Mouse (Mus musculus): ENCODE measurements around the gene Olfr819. TPM values are rescaled to one million over a fixed set of nuclear protein-coding genes. Genes with fewer than 3 reads are reported as not detected.
"Not testable (repeated sequence)": the region's sequence is repeated elsewhere in the genome, so short reads cannot be mapped to it uniquely, and the experiment has no call there.

Olfr819 gene
- polyA plus RNA-seq (2016; fragmentation: Nextera tagmentation; extraction: Ambion mirVana), result not detected in 2 replicates

DNA sequence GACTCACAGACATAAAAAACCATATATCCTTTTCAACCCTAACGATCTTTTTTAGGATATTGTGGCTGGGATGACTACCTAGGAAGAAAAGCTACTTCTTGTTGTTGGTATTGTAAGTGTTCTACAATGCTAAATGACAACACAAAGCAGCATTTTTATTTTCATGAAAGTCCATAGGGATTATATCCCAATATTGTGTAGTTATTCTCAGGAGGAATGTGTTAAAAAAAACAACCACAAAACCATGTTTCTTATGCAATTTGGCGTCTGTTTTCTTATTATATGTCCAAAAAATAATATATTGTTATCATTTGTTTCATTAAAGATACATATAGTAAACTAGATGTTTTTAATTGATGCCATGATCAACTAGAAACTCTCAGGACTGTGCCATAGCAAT, at the start of gene Olfr819:
Gene Olfr819, minus strand, starts transcription at position 101 of the 400 bp plus-strand sequence.
- H3K4me2 ChIP-seq; H3K9me3 ChIP-seq (replicated peaks); H3K27ac ChIP-seq; H3K4me1 ChIP-seq; ATAC-seq; H3K27me3 ChIP-seq (replicated peaks); H3K9ac ChIP-seq; H3K4me3 ChIP-seq; H3K36me3 ChIP-seq: not testable (repeated sequence)
- WGBS (ENCODE audit: insufficient replicate concordance), result 62% methylated on average over 2 of the region's 2 CpGs

DNA sequence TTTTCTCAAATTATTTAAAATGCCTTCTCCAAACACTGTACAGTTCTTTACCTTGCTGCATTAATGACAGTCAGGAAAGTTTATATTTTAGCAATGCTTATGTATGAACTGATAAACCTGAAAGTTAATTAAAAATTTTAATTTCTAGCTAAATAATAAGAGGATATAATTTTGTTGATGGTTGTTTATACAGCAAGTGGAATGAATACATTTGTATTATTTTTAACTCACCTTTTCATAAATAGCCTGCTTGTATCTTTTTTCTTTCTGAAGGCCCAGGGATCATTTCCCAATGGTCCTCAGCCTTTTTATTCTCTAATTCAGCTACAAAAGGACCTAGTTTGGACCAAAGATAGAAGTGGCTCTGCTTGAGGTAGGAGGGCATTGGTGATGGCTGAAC, 45.3 kb upstream of the Olfr819 start, which contains the start of gene Olfr820:
Gene Olfr820, plus strand, starts transcription at position 301 of the 400 bp plus-strand sequence.
- Histone ChIP-seq H3K36me3 (no peaks in the 10 kb centered on the region), H3K4me3 (no peak within 1 kb of the TSS), H3K9me3 (replicated peaks) (no peaks in the 10 kb centered on the region), H3K4me1 (no peaks in the 10 kb centered on the region), H3K27ac (no peak within 1 kb of the TSS), H3K4me2 (no peak within 1 kb of the TSS), H3K27me3 (replicated peaks) (no peaks in the 10 kb centered on the region), H3K9ac (no peak within 1 kb of the TSS)
- ATAC-seq, result no peak

DNA sequence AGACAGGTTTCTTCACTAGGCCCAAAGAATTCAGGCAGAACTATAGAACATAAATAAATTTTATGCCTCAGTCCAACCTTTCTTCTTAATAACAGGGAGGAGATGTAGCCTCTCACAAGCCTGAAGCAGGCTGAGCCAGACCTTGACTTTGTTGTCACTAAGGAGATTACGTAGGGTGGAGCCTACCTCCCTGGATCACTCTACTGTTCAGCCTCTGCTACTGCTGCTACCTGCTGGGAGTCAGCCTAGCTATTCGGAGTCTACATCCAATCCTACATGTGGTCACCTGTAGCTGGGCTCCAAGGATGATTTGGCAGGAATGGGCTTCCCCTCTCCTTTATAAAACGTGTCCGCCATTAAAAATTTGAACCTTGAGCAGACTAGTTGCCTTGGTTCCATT, 38.3 kb upstream of the Olfr819 start:
- not testable (repeated sequence) for ATAC-seq; H3K9ac ChIP-seq; H3K27me3 ChIP-seq (replicated peaks); H3K9me3 ChIP-seq (replicated peaks); H3K27ac ChIP-seq; H3K36me3 ChIP-seq; H3K4me1 ChIP-seq; H3K4me2 ChIP-seq; H3K4me3 ChIP-seq
- 72% methylated on average over 4 of the region's 4 CpGs for WGBS (ENCODE audit: insufficient replicate concordance)

DNA sequence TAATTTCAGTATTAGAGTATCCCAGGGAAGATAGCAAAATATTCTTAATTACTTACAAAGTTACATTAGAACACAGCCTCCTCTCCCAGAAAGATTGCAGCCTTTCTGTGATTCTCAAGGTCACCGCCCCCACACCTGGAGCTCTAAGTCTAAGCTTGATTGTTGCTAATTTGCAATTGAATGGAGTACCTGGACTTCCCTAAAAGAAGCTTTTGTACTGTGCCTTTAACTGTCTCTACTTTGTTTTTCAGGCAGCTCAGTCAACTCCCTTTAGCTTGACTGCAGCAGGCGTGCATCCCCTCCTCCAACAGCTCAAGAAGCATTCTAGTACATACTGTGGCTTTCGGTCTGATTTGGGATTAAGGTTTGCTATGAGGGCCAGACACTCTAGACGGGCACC, 37.0 kb upstream of the Olfr819 start:
- H3K4me1 ChIP-seq; H3K27ac ChIP-seq; H3K9ac ChIP-seq; H3K4me2 ChIP-seq; H3K4me3 ChIP-seq; ATAC-seq; H3K9me3 ChIP-seq (replicated peaks); H3K36me3 ChIP-seq; H3K27me3 ChIP-seq (replicated peaks): not testable (repeated sequence)
- WGBS (ENCODE audit: insufficient replicate concordance), result 66% methylated on average over 4 of the region's 4 CpGs

DNA sequence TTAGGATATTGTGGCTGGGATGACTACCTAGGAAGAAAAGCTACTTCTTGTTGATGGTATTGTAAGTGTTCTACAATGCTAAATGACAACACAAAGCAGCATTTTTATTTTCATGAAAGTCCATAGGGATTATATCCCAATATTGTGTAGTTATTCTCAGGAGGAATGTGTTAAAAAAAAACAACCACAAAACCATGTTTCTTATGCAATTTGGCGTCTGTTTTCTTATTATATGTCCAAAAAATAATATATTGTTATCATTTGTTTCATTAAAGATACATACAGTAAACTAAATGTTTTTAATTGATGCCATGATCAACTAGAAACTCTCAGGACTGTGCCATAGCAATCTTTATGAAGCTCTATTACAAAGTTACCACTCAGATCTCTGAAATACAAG, 17.9 kb upstream of the Olfr819 start, which contains the start of gene Gm10310:
Gene Gm10310, minus strand, starts transcription at position 101 of the 400 bp plus-strand sequence.
- H3K27me3 ChIP-seq (replicated peaks); H3K4me1 ChIP-seq; H3K4me2 ChIP-seq; H3K36me3 ChIP-seq; H3K4me3 ChIP-seq; H3K27ac ChIP-seq; H3K9ac ChIP-seq; ATAC-seq; H3K9me3 ChIP-seq (replicated peaks): not testable (repeated sequence)
- no CpG with 5 or more reads among the region's 1 CpGs for WGBS (ENCODE audit: insufficient replicate concordance)

DNA sequence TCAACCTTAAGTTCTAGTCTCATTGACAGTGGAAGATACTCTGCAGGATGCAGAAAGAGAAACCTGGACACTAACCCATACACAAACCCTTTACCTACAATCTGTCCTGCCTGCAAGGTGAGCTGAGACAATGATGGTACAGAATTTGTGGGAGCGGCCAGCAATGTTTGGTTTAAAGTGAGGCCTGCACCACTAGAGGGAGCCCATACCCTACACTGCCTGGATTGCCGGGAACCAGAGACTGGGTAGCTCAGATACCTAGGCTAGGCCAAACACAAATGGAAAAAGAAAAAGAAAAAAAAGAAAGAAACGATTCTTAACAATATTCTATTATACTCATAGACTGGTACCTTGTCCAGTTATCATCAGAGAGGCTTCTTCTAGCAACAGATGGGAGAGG, 14.8 kb upstream of the Olfr819 start:
- not testable (repeated sequence) for H3K4me1 ChIP-seq; H3K9ac ChIP-seq; ATAC-seq; H3K4me3 ChIP-seq; H3K27me3 ChIP-seq (replicated peaks); H3K4me2 ChIP-seq; H3K27ac ChIP-seq; H3K36me3 ChIP-seq; H3K9me3 ChIP-seq (replicated peaks)
- no CpG with 5 or more reads among the region's 3 CpGs for WGBS (ENCODE audit: insufficient replicate concordance)

DNA sequence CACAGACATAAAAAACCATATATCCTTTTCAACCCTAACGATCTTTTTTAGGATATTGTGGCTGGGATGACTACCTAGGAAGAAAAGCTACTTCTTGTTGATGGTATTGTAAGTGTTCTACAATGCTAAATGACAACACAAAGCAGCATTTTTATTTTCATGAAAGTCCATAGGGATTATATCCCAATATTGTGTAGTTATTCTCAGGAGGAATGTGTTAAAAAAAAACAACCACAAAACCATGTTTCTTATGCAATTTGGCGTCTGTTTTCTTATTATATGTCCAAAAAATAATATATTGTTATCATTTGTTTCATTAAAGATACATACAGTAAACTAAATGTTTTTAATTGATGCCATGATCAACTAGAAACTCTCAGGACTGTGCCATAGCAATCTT, 9.0 kb upstream of the Olfr819 start, which contains the start of gene Olfr247:
Gene Olfr247, minus strand, starts transcription at position 101 of the 400 bp plus-strand sequence.
- not testable (repeated sequence) for H3K36me3 ChIP-seq; H3K4me3 ChIP-seq; H3K9me3 ChIP-seq (replicated peaks); H3K4me2 ChIP-seq; H3K4me1 ChIP-seq; H3K27ac ChIP-seq; H3K9ac ChIP-seq; H3K27me3 ChIP-seq (replicated peaks); ATAC-seq
- no CpG with 5 or more reads among the region's 2 CpGs for WGBS (ENCODE audit: insufficient replicate concordance)

DNA sequence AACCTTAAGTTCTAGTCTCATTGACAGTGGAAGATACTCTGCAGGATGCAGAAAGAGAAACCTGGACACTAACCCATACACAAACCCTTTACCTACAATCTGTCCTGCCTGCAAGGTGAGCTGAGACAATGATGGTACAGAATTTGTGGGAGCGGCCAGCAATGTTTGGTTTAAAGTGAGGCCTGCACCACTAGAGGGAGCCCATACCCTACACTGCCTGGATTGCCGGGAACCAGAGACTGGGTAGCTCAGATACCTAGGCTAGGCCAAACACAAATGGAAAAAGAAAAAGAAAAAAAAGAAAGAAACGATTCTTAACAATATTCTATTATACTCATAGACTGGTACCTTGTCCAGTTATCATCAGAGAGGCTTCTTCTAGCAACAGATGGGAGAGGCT, 5.9 kb upstream of the Olfr819 start:
- not testable (repeated sequence) for ATAC-seq; H3K4me3 ChIP-seq; H3K4me2 ChIP-seq; H3K9ac ChIP-seq; H3K4me1 ChIP-seq; H3K9me3 ChIP-seq (replicated peaks); H3K27ac ChIP-seq; H3K27me3 ChIP-seq (replicated peaks); H3K36me3 ChIP-seq
- no CpG with 5 or more reads among the region's 3 CpGs for WGBS (ENCODE audit: insufficient replicate concordance)

DNA sequence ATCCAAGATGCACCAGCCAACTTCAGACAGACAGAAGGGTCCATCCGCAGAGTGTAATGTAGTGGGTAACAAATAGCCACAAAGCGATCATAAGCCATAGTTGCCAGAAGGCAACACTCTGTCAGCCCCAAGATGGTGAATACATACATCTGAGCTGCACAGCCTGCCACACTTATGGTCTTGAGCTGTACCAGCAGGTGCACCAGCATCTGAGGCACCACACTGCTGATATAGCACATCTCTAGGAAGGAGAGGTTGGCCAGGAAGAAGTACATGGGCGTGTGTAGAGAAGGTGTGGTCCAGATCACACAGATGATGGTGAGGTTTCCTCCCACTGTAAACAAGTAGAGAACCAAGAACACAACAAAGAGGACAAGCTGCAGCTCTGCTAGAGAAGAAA, 834 bp downstream of the Olfr819 start:
- not testable (repeated sequence) for H3K4me3 ChIP-seq; H3K36me3 ChIP-seq; H3K27me3 ChIP-seq (replicated peaks); ATAC-seq; H3K4me2 ChIP-seq; H3K4me1 ChIP-seq; H3K27ac ChIP-seq; H3K9me3 ChIP-seq (replicated peaks); H3K9ac ChIP-seq
- WGBS (ENCODE audit: insufficient replicate concordance), result 72% methylated on average over 2 of the region's 3 CpGs

DNA sequence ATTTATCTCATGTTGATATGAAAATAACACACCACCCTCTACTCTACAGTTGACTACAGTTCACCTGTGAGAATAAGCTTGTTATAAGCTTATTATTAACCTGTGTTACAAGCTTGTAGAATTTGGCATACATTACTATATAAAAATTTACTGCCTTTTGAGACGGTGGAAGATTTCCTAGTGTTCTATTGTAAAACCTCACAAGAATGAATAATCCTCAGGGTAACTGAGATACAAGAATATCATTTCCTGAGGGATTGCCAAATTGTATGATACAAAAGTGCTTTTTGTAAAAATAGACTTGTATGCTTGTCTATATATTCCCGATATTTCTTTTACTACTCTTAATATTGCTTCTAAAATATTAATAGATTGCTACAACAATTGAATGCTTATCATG, 18.1 kb downstream of the Olfr819 start, which contains the start of gene Olfr818:
Gene Olfr818, minus strand, starts transcription at position 101 of the 400 bp plus-strand sequence.
- no peaks in the 10 kb centered on the region for H3K36me3 ChIP-seq
- no peak within 1 kb of the TSS for H3K9ac ChIP-seq
- no peak within 1 kb of the TSS for H3K27ac ChIP-seq
- H3K4me1 ChIP-seq, result no peaks in the 10 kb centered on the region
- no peak for ATAC-seq
- H3K27me3 ChIP-seq (replicated peaks), result no peaks in the 10 kb centered on the region
- no peaks in the 10 kb centered on the region for H3K9me3 ChIP-seq (replicated peaks)
- 76% methylated on average over 2 of the region's 2 CpGs for WGBS (ENCODE audit: insufficient replicate concordance)
- no peak within 1 kb of the TSS for H3K4me3 ChIP-seq
- H3K4me2 ChIP-seq, result no peak within 1 kb of the TSS

DNA sequence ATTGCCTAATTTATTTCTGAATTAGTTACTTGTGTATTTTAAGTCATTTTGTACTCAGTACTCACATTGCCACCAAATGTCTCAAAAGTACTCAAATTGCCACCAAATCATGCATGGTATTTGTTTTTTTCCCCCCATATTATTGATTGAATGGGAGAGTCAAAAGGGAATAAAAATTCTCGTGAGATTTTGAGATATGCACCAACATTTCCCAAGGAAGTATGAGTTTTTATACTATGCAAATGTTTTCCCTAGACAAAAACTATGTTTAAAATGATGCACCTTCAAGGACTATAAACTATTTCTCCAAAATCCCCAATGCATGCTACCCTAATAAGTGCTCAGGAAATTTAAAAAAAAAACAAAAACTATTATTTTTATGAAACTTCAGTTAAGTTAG, 51.6 kb downstream of the Olfr819 start, which contains the start of gene Olfr816:
Gene Olfr816, minus strand, starts transcription at position 101 of the 400 bp plus-strand sequence.
- ATAC-seq, result no peak
- H3K9me3 ChIP-seq (replicated peaks), result no peaks in the 10 kb centered on the region
- H3K36me3 ChIP-seq, result no peaks in the 10 kb centered on the region
- no peaks in the 10 kb centered on the region for H3K27me3 ChIP-seq (replicated peaks)
- H3K4me1 ChIP-seq, result no peaks in the 10 kb centered on the region
- 43% methylated on average over 1 of the region's 1 CpGs for WGBS (ENCODE audit: insufficient replicate concordance)
- H3K9ac ChIP-seq, result no peak within 1 kb of the TSS
- H3K4me2 ChIP-seq, result no peak within 1 kb of the TSS
- no peak within 1 kb of the TSS for H3K27ac ChIP-seq
- no peak within 1 kb of the TSS for H3K4me3 ChIP-seq
